In the genomic region with DNA sequence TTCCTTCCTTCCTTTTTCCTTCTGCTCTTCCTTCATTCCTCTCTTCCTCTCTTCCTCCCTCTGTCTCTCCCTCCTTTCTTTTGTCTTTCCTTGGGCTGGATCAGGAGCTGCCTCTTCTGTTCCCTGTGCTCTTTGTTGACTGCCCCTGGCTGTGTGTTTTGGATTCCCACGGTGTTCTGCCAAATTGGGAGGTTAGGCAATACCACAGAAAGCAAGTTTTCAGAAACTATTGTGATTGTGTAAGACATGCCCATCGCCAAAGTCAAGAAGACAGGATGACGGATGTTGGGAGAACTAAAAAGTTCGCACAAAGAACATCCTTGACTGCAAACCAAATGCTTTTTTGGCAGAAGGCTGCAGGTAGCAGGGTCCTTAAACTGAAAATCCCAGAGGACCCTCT, we compare ENCODE assay signal across 29 mouse cellular contexts.
A peak's percentile ranks its signal among the peaks of the same experiment; 100 is the strongest.
DNase-seq lines count a peak whose midpoint lies in the region; ATAC-seq and TF ChIP-seq lines count a peak whose summit lies in the region.
"Had no signal": no experiment of that assay in that cellular context is flagged by ENCODE, and none has a peak within 500 bp of the region (broad histone marks: within the 10 kb centered on the region; RNA-seq: fewer than 3 reads in every experiment).

No protein-coding gene starts in this region.

- H3K27me3 ChIP-seq in lung, postnatal 0 days (replicated peaks; ENCODE audit: insufficient read depth, low read length), result no peaks in the 10 kb centered on the region
- no peaks in the 10 kb centered on the region for H3K27me3 ChIP-seq in hindbrain, embryonic 11.5 days (ENCODE audit: control insufficient read depth, insufficient read depth, low read length)
- H3K27me3 ChIP-seq in intestine, postnatal 0 days (replicated peaks; ENCODE audit: control insufficient read depth, insufficient read depth, low read length), result no peaks in the 10 kb centered on the region
- H3K27me3 ChIP-seq: embryonic facial prominence, embryonic 15.5 days; heart, embryonic 15.5 days; hindbrain, embryonic 12.5 days; lung, embryonic 15.5 days; neural tube, embryonic 12.5 days had no signal

- no peak overlapping the region for H3K27ac ChIP-seq in lung, postnatal 0 days (ENCODE audit: low read length)
- no peak overlapping the region for H3K27ac ChIP-seq in hindbrain, embryonic 11.5 days (ENCODE audit: low read depth, low read length)
- H3K27ac ChIP-seq in intestine, postnatal 0 days (ENCODE audit: low read depth, low read length), result no peak overlapping the region
- H3K27ac ChIP-seq: embryonic facial prominence, embryonic 10.5 days; embryonic facial prominence, embryonic 15.5 days; heart, embryonic 15.5 days; hindbrain, embryonic 12.5 days; liver, embryonic 14.5 days; lung, embryonic 15.5 days; neural tube, embryonic 12.5 days; stomach, postnatal 0 days had no signal

- no peak overlapping the region for H3K4me3 ChIP-seq in lung, postnatal 0 days (ENCODE audit: low read depth, low read length)
- H3K4me3 ChIP-seq in hindbrain, embryonic 11.5 days (ENCODE audit: low read depth, low read length), result no peak overlapping the region
- H3K4me3 ChIP-seq in intestine, postnatal 0 days (ENCODE audit: low read depth, low read length), result no peak overlapping the region
- H3K4me3 ChIP-seq: embryonic facial prominence, embryonic 10.5 days; embryonic facial prominence, embryonic 15.5 days; heart, embryonic 15.5 days; hindbrain, embryonic 12.5 days; lung, embryonic 15.5 days; neural tube, embryonic 12.5 days had no signal

- H3K4me1 ChIP-seq in lung, postnatal 0 days (ENCODE audit: insufficient read depth, low read depth, low read length), result no peaks in the 10 kb centered on the region
- H3K4me1 ChIP-seq in hindbrain, embryonic 11.5 days (replicated peaks; ENCODE audit: control insufficient read depth, insufficient read depth, low read length), result no peaks in the 10 kb centered on the region; the same call in 1 of the 2 replicates
- no peaks in the 10 kb centered on the region for H3K4me1 ChIP-seq in intestine, postnatal 0 days (replicated peaks; ENCODE audit: control insufficient read depth, insufficient read depth, low read length)
- H3K4me1 ChIP-seq: embryonic facial prominence, embryonic 15.5 days; heart, embryonic 15.5 days; lung, embryonic 15.5 days had no signal

- peak; percentile 3; the same call in 1 of the 2 replicates for TF ChIP-seq CTCF in lung, postnatal 0 days (IDR thresholded peaks at IDR 0.05)
- no peak for TF ChIP-seq CTCF in intestine, postnatal 0 days (IDR thresholded peaks at IDR 0.05; ENCODE audit: low read depth)

- no peak for TF ChIP-seq EP300 in lung, postnatal 0 days (IDR thresholded peaks at IDR 0.05)

- H3K36me3 ChIP-seq in lung, postnatal 0 days (ENCODE audit: insufficient read depth, low read length), result no peaks in the 10 kb centered on the region
- H3K36me3 ChIP-seq in hindbrain, embryonic 11.5 days (ENCODE audit: control insufficient read depth, insufficient read depth, low read length), result no peaks in the 10 kb centered on the region
- H3K36me3 ChIP-seq in intestine, postnatal 0 days (ENCODE audit: control insufficient read depth, insufficient read depth), result no peaks in the 10 kb centered on the region
- H3K36me3 ChIP-seq: embryonic facial prominence, embryonic 10.5 days; embryonic facial prominence, embryonic 15.5 days; heart, embryonic 15.5 days; hindbrain, embryonic 12.5 days; lung, embryonic 15.5 days; neural tube, embryonic 12.5 days had no signal

- no peak overlapping the region for H3K4me2 ChIP-seq in lung, postnatal 0 days (replicated peaks; ENCODE audit: low read depth, low read length)
- no peak overlapping the region for H3K4me2 ChIP-seq in hindbrain, embryonic 11.5 days (replicated peaks; ENCODE audit: low read depth, low read length)
- no peak overlapping the region for H3K4me2 ChIP-seq in intestine, postnatal 0 days (replicated peaks; ENCODE audit: low read depth)
- H3K4me2 ChIP-seq: embryonic facial prominence, embryonic 15.5 days; heart, embryonic 15.5 days; hindbrain, embryonic 12.5 days; lung, embryonic 15.5 days; midbrain, embryonic 11.5 days; neural tube, embryonic 12.5 days had no signal

- no peak overlapping the region for H3K9ac ChIP-seq in lung, postnatal 0 days (replicated peaks; ENCODE audit: low read depth)
- H3K9ac ChIP-seq in hindbrain, embryonic 11.5 days (ENCODE audit: low read depth, low read length), result no peak overlapping the region
- H3K9ac ChIP-seq in intestine, postnatal 0 days (ENCODE audit: low read depth, low read length), result no peak overlapping the region
- H3K9ac ChIP-seq: embryonic facial prominence, embryonic 15.5 days; heart, embryonic 15.5 days; hindbrain, embryonic 12.5 days; liver, embryonic 14.5 days; lung, embryonic 15.5 days; neural tube, embryonic 12.5 days had no signal

- 43% methylated on average over 4 of the region's 4 CpGs for WGBS in lung, postnatal 0 days
- WGBS in hindbrain, embryonic 11.5 days, result 59% methylated on average over 4 of the region's 4 CpGs
- WGBS in intestine, postnatal 0 days, result 78% methylated on average over 4 of the region's 4 CpGs

- no peaks in the 10 kb centered on the region for H3K9me3 ChIP-seq in lung, postnatal 0 days (ENCODE audit: low read length)
- H3K9me3 ChIP-seq in hindbrain, embryonic 11.5 days (ENCODE audit: control insufficient read depth, low read length), result no peaks in the 10 kb centered on the region
- no peaks in the 10 kb centered on the region for H3K9me3 ChIP-seq in intestine, postnatal 0 days (ENCODE audit: control insufficient read depth)
- H3K9me3 ChIP-seq: embryonic facial prominence, embryonic 10.5 days; embryonic facial prominence, embryonic 15.5 days; heart, embryonic 15.5 days; hindbrain, embryonic 12.5 days; lung, embryonic 15.5 days; neural tube, embryonic 12.5 days had no signal

- ATAC-seq in lung, postnatal 0 days, result no peak
- no peak for ATAC-seq in hindbrain, embryonic 11.5 days (ENCODE audit: low FRiP score)
- ATAC-seq in intestine, postnatal 0 days, result no peak
- ATAC-seq: forebrain, embryonic 14.5 days; midbrain, embryonic 16.5 days had no signal

- DNase-seq in adrenal gland, adult 2 months, result peak; percentile 6
- no peak for DNase-seq in adrenal gland, adult 18-20 months (ENCODE audit: low spot score in 2 of 2)
- DNase-seq in lung, postnatal 0 days (ENCODE audit: low spot score), result peak; percentile 50
- no peak for DNase-seq in lung, postnatal 10 days
- peak; percentile 14 for DNase-seq in fibroblast of lung, adult 2 months (ENCODE audit: low read depth)
- DNase-seq in skeletal muscle tissue, adult 2 months (ENCODE audit: low read depth, low spot score), result peak; percentile 10
- DNase-seq in hindbrain, embryonic 11.5 days (ENCODE audit: low spot score), result no peak
- DNase-seq: adrenal gland, adult 8-10 months; cerebellum, adult 2 months; cerebellum, postnatal 14 days; gastrocnemius, postnatal 25 days; kidney, adult 11 months; kidney, postnatal 14 days; layer of hippocampus, adult 9-11 months; right cerebral cortex, adult 18-20 months; thymus, adult 18-20 months; thymus, postnatal 25 days had no signal

Comparison
In these comparisons a context has a peak if more than half of its experiments do, and no peak if none do; other contexts are left out.
1. DNase-seq: peak in adrenal gland, adult 2 months (single experiment), lung, postnatal 0 days (single experiment), fibroblast of lung, adult 2 months (single experiment) and skeletal muscle tissue, adult 2 months (single experiment); none in adrenal gland, adult 18-20 months (0 of 2), lung, postnatal 10 days (single experiment) and hindbrain, embryonic 11.5 days (single experiment).